Mouse (Mus musculus): ENCODE measurements around the gene Dcaf15.

Dcaf15 gene

GRCm38 (mm10) chr8:84104697-84105609, at the start of gene Dcaf15:
Gene Dcaf15 (minus strand): TSS chr8:84104768.
- peak; percentile 98 to 100 for DNase-seq (ENCODE audit: low spot score in 2 of 2)

GRCm38 (mm10) chr8:84149181-84149580, 44.6 kb upstream of the Dcaf15 start:
- DNase-seq (ENCODE audit: low spot score in 2 of 2), result no peak

- no peak for DNase-seq (ENCODE audit: low spot score in 2 of 2)
These were observed 43.9 kb upstream of the Dcaf15 start for GRCm38 (mm10) chr8:84148531-84148850.

GRCm38 (mm10) chr8:84147769-84148530, 43.4 kb upstream of the Dcaf15 start, which contains the start of the genes Cc2d1a and 4930432K21Rik:
Gene Cc2d1a (minus strand): TSS chr8:84147936.
Gene 4930432K21Rik (plus strand): TSS chr8:84148025.
- peak; percentile 77 to 92 for DNase-seq (ENCODE audit: low spot score in 2 of 2)

- DNase-seq (ENCODE audit: low spot score in 2 of 2), result no peak
These were observed 42.8 kb upstream of the Dcaf15 start for GRCm38 (mm10) chr8:84147324-84147766.

GRCm38 (mm10) chr8:84144636-84145245, 40.2 kb upstream of the Dcaf15 start:
- DNase-seq (ENCODE audit: low spot score in 2 of 2), result no peak

- DNase-seq (ENCODE audit: low spot score in 2 of 2), result no peak
These were observed 36.3 kb upstream of the Dcaf15 start for GRCm38 (mm10) chr8:84140838-84141237.

- no peak for DNase-seq (ENCODE audit: low spot score in 2 of 2)
These were observed 33.3 kb upstream of the Dcaf15 start for GRCm38 (mm10) chr8:84137848-84138247.

- DNase-seq (ENCODE audit: low spot score in 2 of 2), result no peak
These were observed 27.7 kb upstream of the Dcaf15 start for GRCm38 (mm10) chr8:84132225-84132624.

- no peak for DNase-seq (ENCODE audit: low spot score in 2 of 2)
These were observed 26.2 kb upstream of the Dcaf15 start for GRCm38 (mm10) chr8:84130806-84131205.

GRCm38 (mm10) chr8:84128277-84128676, 23.7 kb upstream of the Dcaf15 start:
- DNase-seq (ENCODE audit: low spot score in 2 of 2), result no peak

GRCm38 (mm10) chr8:84127202-84127901, 22.8 kb upstream of the Dcaf15 start:
- DNase-seq (ENCODE audit: low spot score in 2 of 2), result peak in 1 of 2 experiments; percentile 31

GRCm38 (mm10) chr8:84126742-84127141, 22.2 kb upstream of the Dcaf15 start:
- no peak for DNase-seq (ENCODE audit: low spot score in 2 of 2)

GRCm38 (mm10) chr8:84125656-84126055, 21.1 kb upstream of the Dcaf15 start, which contains the start of gene Podnl1:
Gene Podnl1 (plus strand): TSS chr8:84125989.
- no peak for DNase-seq (ENCODE audit: low spot score in 2 of 2)

GRCm38 (mm10) chr8:84122151-84122550, 17.6 kb upstream of the Dcaf15 start:
- no peak for DNase-seq (ENCODE audit: low spot score in 2 of 2)

- no peak for DNase-seq (ENCODE audit: low spot score in 2 of 2)
These were observed 11.1 kb upstream of the Dcaf15 start for GRCm38 (mm10) chr8:84115646-84116045.

- no peak for DNase-seq (ENCODE audit: low spot score in 2 of 2)
These were observed 1.9 kb upstream of the Dcaf15 start for GRCm38 (mm10) chr8:84106216-84107040.

- DNase-seq (ENCODE audit: low spot score in 2 of 2), result no peak
These were observed 1.1 kb upstream of the Dcaf15 start for GRCm38 (mm10) chr8:84105676-84106075.

GRCm38 (mm10) chr8:84104221-84104620, 347 bp downstream of the Dcaf15 start:
- DNase-seq (ENCODE audit: low spot score in 2 of 2), result peak in 1 of 2 experiments; percentile 80

GRCm38 (mm10) chr8:84103601-84104000, 967 bp downstream of the Dcaf15 start:
- DNase-seq (ENCODE audit: low spot score in 2 of 2), result peak in 1 of 2 experiments; percentile 25

Measured in spleen, postnatal 10 days (tissue).